Mouse (Mus musculus): Measurements from ENCODE around the gene Dedd2.

GRCm38 (mm10) chr7:25206094-25206830 lies 14.2 kb downstream of the Dedd2 start:
- no peak for TF ChIP-seq POLR2A (IDR thresholded peaks at IDR 0.05; ENCODE audit: control insufficient read depth in 1 of 2, insufficient read depth in 1 of 2, low read depth in 1 of 2, low read length in 2 of 2, poor library complexity in 1 of 2)
- no peak for TF ChIP-seq CTCF (IDR thresholded peaks at IDR 0.05 in 2 of 3, conservative IDR thresholded peaks at IDR 0.05 in 1 of 3; ENCODE audit: control insufficient read depth in 1 of 3, insufficient read depth in 1 of 3, low read depth in 2 of 3, low read length in 3 of 3, poor library complexity in 1 of 3, severe bottlenecking in 1 of 3)
- TF ChIP-seq MAFK (IDR thresholded peaks at IDR 0.05; ENCODE audit: borderline replicate concordance, low read depth, low read length): no peak
- no peak for TF ChIP-seq SMC3 (IDR thresholded peaks at IDR 0.05; ENCODE audit: low read depth, low read length)
- no peak for TF ChIP-seq KAT2A (conservative IDR thresholded peaks at IDR 0.05; ENCODE audit: low read depth, low read length)
- TF ChIP-seq MAX (IDR thresholded peaks at IDR 0.05; ENCODE audit: low read length): no peak
- TF ChIP-seq EP300 (IDR thresholded peaks at IDR 0.05; ENCODE audit: low read depth in 1 of 2, low read length in 2 of 2): no peak
- no peak for TF ChIP-seq JUND (IDR thresholded peaks at IDR 0.05; ENCODE audit: low read depth, low read length)
- no peak for TF ChIP-seq USF1 (IDR thresholded peaks at IDR 0.05; ENCODE audit: low read depth, low read length)
- no peak for TF ChIP-seq SIN3A (IDR thresholded peaks at IDR 0.05; ENCODE audit: low read length)
- no peak for TF ChIP-seq MEF2A (IDR thresholded peaks at IDR 0.05; ENCODE audit: extremely low read depth, insufficient replicate concordance, low read depth, low read length, poor library complexity, severe bottlenecking)
- no peak for TF ChIP-seq ZNF384 (IDR thresholded peaks at IDR 0.05; ENCODE audit: low read depth, low read length)
